Mouse (Mus musculus) neural tube, embryonic 12.5 days (tissue): ENCODE measurements around the gene Plp2. TPM values are rescaled to one million over a fixed set of nuclear protein-coding genes. Genes with fewer than 3 reads are reported as not detected.

Experiments
- ATAC-seq: fragments of 200-750 bp; cut with Nextera tagmentation; 2 replicates; pipeline ENCODE4 v1.8.0; 2017; ENCODE audit warnings: low read depth, mild to moderate bottlenecking, moderate TSS enrichment, moderate library complexity; ENCODE audit not compliant: low FRiP score
- H3K27ac ChIP-seq: fragments of 300-500 bp; sonication (generic); 2 replicates; pipeline ENCODE4 v1.5.1; 2016
- H3K27me3 ChIP-seq: fragments of 300-500 bp; sonication (generic); replicated peaks from 2 replicates; pipeline ENCODE4 v1.6.1; 2016; ENCODE audit warnings: mild to moderate bottlenecking
- H3K36me3 ChIP-seq: fragments of 300-500 bp; sonication (generic); 2 replicates; pipeline ENCODE4 v1.6.1; 2016; ENCODE audit warnings: mild to moderate bottlenecking
- H3K4me1 ChIP-seq: fragments of 300-500 bp; sonication (generic); 2 replicates; pipeline ENCODE4 v1.6.1; 2016
- H3K4me2 ChIP-seq: fragments of 300-500 bp; sonication (generic); replicated peaks from 2 replicates; pipeline ENCODE4 v1.6.1; 2016; ENCODE audit warnings: mild to moderate bottlenecking
- H3K4me3 ChIP-seq: fragments of 300-500 bp; sonication (generic); 2 replicates; pipeline ENCODE4 v1.5.1; 2016
- H3K9ac ChIP-seq: fragments of 300-500 bp; sonication (generic); 2 replicates; pipeline ENCODE4 v1.6.1; 2016; ENCODE audit warnings: mild to moderate bottlenecking
- H3K9me3 ChIP-seq: fragments of 300-500 bp; sonication (generic); 2 replicates; pipeline ENCODE4 v1.6.1; 2016; ENCODE audit warnings: mild to moderate bottlenecking
- WGBS: fragments of 180-500 bp; shearing (Covaris S2); methylation state at CpG from one replicate; pipeline ENCODE4 v1.1.7; 2016; 5-methylcytosine and 5-hydroxymethylcytosine counted together
- polyA plus RNA-seq: library from polyadenylated mRNA; unstranded; fragments of >200 nt; fragmentation: Nextera tagmentation; extraction: Ambion mirVana; gene quantifications from 2 replicates; pipeline ENCODE4 v1.2.1, GENCODE M21; 2016

The Plp2 gene
- polyA plus RNA-seq, 1 experiment from 2014 or later = 34.6 TPM

DNA sequence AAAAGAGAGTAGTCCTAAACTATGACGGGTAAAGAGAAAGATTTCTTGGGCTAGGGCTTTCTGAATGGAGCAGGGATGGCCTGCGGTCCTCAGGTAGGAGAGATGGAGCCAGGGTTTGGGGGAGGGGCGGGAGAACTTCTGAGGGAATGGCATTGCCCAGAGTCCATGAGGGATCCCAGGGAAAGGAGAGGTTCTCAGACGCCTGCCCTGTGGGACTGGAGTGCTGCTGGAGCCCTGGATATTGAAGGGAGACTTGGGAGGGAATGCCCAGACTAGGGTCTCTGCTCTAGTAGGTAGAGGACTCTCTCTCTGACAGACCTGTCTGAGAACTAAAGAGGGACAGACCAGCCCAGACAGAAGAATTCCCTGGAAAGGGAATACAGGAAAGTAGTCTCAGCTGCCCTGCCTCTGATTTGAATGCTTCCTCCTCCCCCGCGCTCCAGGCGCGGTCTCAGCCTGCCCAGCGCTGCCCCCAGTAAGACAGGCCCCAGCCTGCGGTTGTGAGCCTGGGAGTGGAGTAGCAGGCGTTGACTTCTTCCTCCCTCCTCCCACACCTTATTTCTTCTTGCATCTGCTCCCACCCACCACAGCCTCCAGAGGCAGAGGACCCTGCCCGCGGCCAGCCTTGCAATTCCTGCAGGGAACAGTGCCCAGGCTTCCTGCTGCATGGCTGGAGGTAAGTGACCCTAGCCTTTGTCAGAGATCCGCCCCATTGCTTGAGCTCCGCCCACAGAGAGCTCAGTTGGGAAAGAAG, 13.0 kb downstream of the Plp2 start:
- Histone ChIP-seq H3K4me2 (peak overlapping the region; percentile 50), H3K27ac (no peak overlapping the region), H3K27me3 (no peaks in the 10 kb centered on the region), H3K9ac (no peak overlapping the region), H3K4me3 (no peak overlapping the region), H3K36me3 (no peaks in the 10 kb centered on the region), H3K4me1 (no peaks in the 10 kb centered on the region), H3K9me3 (no peaks in the 10 kb centered on the region)
- WGBS = 16% methylated on average over 15 of the region's 15 CpGs
- ATAC-seq = 0 out of 2 replicates have a peak, but pooled peaks have one; percentile 17

DNA sequence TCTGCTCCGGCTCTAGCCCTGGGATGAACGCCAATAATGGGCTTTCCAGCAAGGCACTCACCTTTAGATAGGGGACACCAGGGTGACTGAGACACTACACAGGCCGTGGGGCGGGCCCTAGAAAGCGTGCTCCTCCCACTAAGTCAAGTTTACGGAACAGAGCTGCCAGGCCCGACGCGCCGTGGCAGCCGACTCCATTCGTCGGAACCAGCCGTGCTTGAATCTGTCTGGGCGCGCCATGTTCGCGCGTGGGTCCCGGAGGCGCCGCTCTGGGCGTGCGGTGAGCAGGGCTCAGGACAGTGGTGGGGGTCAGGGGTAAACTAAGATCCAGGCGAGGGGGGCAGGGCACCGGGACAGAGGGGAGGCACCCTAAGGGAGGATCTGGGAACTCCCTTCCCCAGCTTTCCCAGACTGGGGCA, 14.0 kb downstream of the Plp2 start, which contains the start of gene Prickle3:
Gene Prickle3, plus strand, starts transcription at position 40 of the 419 bp plus-strand sequence.
- Histone ChIP-seq H3K4me3 (peak within 1 kb of the TSS; percentile 22), H3K27me3 (no peaks in the 10 kb centered on the region), H3K4me1 (no peaks in the 10 kb centered on the region), H3K9ac (no peak within 1 kb of the TSS), H3K9me3 (no peaks in the 10 kb centered on the region), H3K4me2 (peak within 1 kb of the TSS; percentile 50), H3K27ac (no peak within 1 kb of the TSS), H3K36me3 (no peaks in the 10 kb centered on the region)
- WGBS = 15% methylated on average over 26 of the region's 26 CpGs
- ATAC-seq = no peak

DNA sequence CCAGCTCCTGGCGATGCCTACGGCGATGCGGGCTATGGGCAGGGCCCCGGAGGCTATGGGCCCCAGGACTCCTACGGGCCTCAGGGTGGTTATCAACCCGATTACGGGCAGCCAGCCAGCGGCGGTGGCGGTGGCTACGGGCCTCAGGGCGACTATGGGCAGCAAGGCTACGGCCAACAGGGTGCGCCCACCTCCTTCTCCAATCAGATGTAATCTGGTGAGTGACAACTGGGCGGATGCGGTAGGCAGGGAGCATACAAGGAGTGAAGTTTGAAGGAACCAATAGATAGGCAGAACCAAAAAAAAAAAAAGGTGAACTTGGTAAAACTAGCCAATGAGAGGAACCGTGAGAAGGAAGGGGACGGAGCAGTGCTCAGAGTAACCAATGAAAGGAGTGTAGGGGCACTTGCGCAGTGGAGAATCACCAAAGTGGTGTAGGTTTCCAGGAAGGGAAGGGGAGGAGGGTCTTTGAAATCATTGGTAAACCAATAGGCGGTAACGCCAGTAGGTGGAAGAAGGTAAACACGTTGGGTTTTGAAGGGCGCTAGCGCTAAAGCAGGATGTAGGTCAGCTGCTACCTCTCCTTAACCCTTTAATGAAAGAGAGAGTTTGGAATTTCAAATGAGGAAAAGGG, 22.4 kb downstream of the Plp2 start:
- no peaks in the 10 kb centered on the region for H3K9me3 ChIP-seq
- 12% methylated on average over 25 of the region's 25 CpGs for WGBS

DNA sequence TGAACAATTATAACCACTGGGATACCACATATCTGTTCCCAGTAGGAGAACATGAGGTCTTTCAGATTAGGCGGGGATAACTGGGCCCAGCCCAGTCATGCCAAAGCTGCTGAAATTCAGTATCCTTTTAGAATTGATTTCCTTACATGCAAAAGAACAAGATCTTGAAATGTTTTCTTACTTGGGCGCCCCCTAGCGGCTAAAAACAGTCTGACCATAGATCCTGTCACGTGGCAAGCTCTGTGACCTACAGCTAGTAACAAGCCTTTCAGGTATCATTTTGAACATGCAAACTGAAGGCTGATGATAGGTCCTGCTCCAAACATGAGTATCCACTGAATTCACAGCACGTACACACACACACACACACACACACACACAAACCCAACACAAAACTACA, 25.8 kb downstream of the Plp2 start:
- H3K4me2 ChIP-seq = no peak overlapping the region
- WGBS = 14% methylated on average over 5 of the region's 5 CpGs
- no peaks in the 10 kb centered on the region for H3K9me3 ChIP-seq
- H3K36me3 ChIP-seq = no peaks in the 10 kb centered on the region
- no peak overlapping the region for H3K27ac ChIP-seq
- no peak overlapping the region for H3K9ac ChIP-seq
- H3K27me3 ChIP-seq = no peaks in the 10 kb centered on the region
- no peak overlapping the region for H3K4me3 ChIP-seq
- 0 out of 2 replicates have a peak, but pooled peaks cover 5% of the 10 kb centered on the region for H3K4me1 ChIP-seq
- no peak for ATAC-seq

More for the DNA sequence above, 22.4 kb downstream of the Plp2 start:
- H3K9ac ChIP-seq = 0 out of 2 replicates have a peak overlapping the region, but pooled peaks have one; percentile 42
- ATAC-seq = peak; percentile 97
- peak overlapping the region; percentile 56 for H3K4me2 ChIP-seq
- H3K27ac ChIP-seq = no peak overlapping the region
- no peaks in the 10 kb centered on the region for H3K27me3 ChIP-seq
- no peaks in the 10 kb centered on the region for H3K4me1 ChIP-seq
- no peaks in the 10 kb centered on the region for H3K36me3 ChIP-seq
- H3K4me3 ChIP-seq = peak overlapping the region; percentile 32

DNA sequence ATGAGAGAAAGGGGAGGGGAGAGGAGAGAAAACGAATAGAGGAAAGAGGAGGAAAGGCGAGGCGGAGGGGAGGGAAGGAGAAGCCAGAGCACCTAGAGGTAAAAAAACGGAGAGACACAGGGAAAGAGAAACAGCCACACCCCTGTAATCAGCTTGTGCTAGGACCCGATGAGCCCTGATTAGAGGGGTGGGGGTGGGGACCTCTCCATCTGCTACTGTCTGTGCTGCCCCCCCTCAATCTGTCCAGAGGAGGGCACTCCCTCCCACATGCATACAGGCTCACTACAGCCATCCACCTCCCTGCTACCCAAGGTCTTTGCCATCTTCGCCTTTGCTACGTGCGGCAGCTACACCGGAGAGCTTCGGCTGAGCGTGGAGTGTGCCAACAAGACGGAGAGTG, 30.4 kb downstream of the Plp2 start:
- Histone ChIP-seq H3K4me3 (no peak overlapping the region), H3K36me3 (no peaks in the 10 kb centered on the region), H3K9me3 (no peaks in the 10 kb centered on the region), H3K27me3 (no peaks in the 10 kb centered on the region), H3K9ac (0 out of 2 replicates have a peak overlapping the region, but pooled peaks have one; percentile 13), H3K4me1 (0 out of 2 replicates have a peak, but pooled peaks cover 5% of the 10 kb centered on the region), H3K4me2 (peak overlapping the region; percentile 55), H3K27ac (no peak overlapping the region)
- WGBS = 33% methylated on average over 12 of the region's 12 CpGs
- no peak for ATAC-seq

DNA sequence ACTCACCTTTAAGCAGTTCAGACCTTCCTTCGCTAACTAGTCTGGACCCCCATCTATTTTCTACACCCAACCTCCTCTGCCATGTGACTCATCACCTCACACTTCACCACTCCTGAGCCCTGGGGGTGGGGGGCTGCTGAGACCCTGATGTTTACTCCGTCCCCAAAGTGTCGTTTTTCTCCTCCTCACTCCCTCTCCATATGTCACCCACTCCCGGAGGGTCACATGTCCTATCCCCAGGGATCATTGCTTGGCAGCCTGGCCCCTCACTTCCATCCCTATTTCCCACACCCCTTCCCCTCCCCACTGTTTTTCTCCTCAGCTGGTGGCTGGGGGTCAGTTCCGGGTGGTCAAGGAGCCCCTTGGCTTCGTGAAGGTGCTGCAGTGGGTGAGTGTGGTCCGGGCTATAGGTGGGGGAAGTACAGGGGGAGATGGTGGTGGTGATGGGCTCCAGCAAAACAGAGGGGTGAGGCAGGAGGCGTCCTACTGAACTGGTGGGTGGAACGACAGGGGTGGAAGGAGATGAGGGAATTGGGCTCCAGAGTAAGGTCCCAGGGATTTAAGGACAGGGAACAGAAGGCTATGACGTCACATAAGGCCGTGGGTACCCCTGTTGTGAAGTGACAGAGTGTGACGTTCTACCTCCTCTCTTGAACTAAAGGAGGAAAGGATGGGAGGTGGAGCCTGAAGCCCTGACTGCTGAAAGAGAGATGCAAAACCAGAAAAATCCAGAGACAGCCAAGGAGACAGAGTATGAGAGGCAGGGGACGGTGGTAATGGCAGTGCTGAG, 31.5 kb downstream of the Plp2 start:
- Histone ChIP-seq H3K36me3 (no peaks in the 10 kb centered on the region), H3K9ac (peak overlapping the region; percentile 55), H3K4me3 (peak overlapping the region; percentile 49), H3K9me3 (no peaks in the 10 kb centered on the region), H3K27me3 (no peaks in the 10 kb centered on the region), H3K4me2 (peak overlapping the region; percentile 55), H3K27ac (no peak overlapping the region), H3K4me1 (0 out of 2 replicates have a peak, but pooled peaks cover 5% of the 10 kb centered on the region)
- 24% methylated on average over 13 of the region's 13 CpGs for WGBS
- peak; percentile 54 for ATAC-seq

DNA sequence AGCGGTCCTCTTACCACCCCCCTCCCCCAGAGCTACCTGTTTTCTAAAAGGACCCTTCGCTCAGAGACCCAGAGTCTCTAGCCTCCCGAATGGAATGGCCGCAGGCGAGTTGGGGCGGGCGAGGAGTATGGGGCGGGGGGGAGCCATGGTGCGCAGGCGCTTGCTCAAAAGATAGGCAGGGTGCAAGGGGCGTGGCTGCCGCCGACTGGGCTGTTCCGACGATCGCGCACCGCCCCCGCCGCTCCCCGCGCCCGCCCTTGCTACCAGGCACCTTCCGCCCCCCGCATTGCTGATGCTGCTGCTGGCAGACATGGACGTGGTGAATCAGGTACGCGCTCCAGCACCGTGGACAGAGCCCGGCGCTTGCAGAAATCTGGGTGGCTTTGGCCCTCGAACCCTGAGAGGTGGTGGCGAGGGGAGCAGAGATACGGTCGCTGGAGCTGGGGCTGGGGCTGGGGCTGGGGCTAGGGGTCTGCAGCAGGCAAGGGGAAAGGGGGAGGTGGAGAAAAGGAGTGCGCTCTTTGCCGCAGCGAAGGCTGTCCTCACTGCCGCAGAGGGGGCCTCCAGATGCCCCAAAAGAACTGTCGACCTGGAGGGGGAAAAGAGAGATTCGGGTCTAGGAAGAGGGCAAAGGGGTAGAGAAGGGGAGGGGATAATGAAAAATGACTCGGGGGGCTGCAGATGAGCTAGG, 32.6 kb downstream of the Plp2 start, which contains the start of gene Syp:
Gene Syp, plus strand, starts transcription at position 71 of the 691 bp plus-strand sequence.
- peak within 1 kb of the TSS; percentile 55 for H3K4me2 ChIP-seq
- H3K4me1 ChIP-seq = 0 out of 2 replicates have a peak, but pooled peaks cover 5% of the 10 kb centered on the region
- 16% methylated on average over 42 of the region's 42 CpGs for WGBS
- peak within 1 kb of the TSS; percentile 55 for H3K9ac ChIP-seq
- ATAC-seq = peak; percentile 83
- H3K36me3 ChIP-seq = no peaks in the 10 kb centered on the region
- peak within 1 kb of the TSS; percentile 49 for H3K4me3 ChIP-seq
- H3K9me3 ChIP-seq = no peaks in the 10 kb centered on the region
- H3K27me3 ChIP-seq = no peaks in the 10 kb centered on the region
- H3K27ac ChIP-seq = no peak within 1 kb of the TSS

DNA sequence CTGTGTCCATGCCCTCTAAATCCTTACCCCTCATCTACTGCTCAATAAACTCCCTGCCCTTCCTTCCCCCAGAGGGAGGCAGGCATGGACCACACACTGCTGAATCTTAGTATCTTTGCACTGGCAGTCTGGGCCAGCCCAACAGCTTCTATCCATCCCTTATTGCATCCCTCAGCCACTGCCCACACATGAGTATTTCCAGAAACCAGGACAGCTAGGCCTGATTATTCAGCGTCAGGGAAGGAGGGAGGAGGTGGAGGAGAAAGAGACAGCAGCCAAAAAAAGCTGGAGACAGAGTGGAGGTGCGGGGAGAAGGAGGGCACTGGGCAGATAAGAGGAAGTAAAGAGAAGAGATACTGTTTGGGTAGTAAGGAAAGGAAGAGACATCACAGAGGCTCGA, 36.1 kb downstream of the Plp2 start:
- 80% methylated on average over 3 of the region's 3 CpGs for WGBS

DNA sequence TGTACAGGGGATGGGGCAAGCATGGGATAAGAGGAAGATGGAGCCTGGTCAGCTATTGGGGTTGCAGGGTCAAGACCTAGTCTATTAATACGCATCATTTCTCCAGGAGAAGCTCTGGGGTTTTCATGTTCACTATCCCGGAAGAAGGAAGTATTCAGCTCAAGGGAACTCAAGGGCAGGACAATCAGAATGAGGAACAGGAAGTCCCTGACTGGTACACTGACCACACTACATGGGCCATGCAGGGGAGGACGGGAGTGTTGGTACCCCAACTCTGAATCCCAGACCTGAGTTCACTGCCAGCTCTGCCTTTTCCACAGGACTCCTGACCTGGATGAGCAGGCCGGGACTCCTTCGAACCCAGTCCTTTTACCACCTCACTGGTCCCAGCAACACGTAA, 38.6 kb downstream of the Plp2 start:
- Histone ChIP-seq H3K27me3 (no peaks in the 10 kb centered on the region), H3K4me3 (no peak overlapping the region), H3K27ac (no peak overlapping the region), H3K4me1 (no peaks in the 10 kb centered on the region), H3K9ac (no peak overlapping the region), H3K4me2 (no peak overlapping the region), H3K36me3 (no peaks in the 10 kb centered on the region), H3K9me3 (no peaks in the 10 kb centered on the region)
- WGBS = 91% methylated on average over 6 of the region's 6 CpGs
- ATAC-seq = no peak

More for the DNA sequence above, 36.1 kb downstream of the Plp2 start:
- no peak overlapping the region for H3K4me3 ChIP-seq
- H3K27ac ChIP-seq = no peak overlapping the region
- H3K27me3 ChIP-seq = no peaks in the 10 kb centered on the region
- no peaks in the 10 kb centered on the region for H3K4me1 ChIP-seq
- H3K9me3 ChIP-seq = no peaks in the 10 kb centered on the region
- ATAC-seq = no peak
- H3K36me3 ChIP-seq = no peaks in the 10 kb centered on the region
- H3K4me2 ChIP-seq = no peak overlapping the region
- no peak overlapping the region for H3K9ac ChIP-seq
